Mouse (Mus musculus) neural tube, embryonic 14.5 days (tissue): ENCODE measurements around the gene Myo5a. TPM values are rescaled to one million over a fixed set of nuclear protein-coding genes. Genes with fewer than 3 reads are reported as not detected.
A peak's percentile ranks its signal among the peaks of the same experiment; 100 is the strongest.

ENCODE experiments used
- ATAC-seq: fragments of 200-750 bp; cut with Nextera tagmentation; 2 replicates; pipeline ENCODE4 v1.8.0; 2017; ENCODE audit warnings: low read depth, mild to moderate bottlenecking, moderate TSS enrichment, moderate library complexity
- H3K27ac ChIP-seq: fragments of 300-500 bp; sonication (generic); 2 replicates; pipeline ENCODE4 v1.5.1; 2014; ENCODE audit warnings: low read depth, mild to moderate bottlenecking, control low read depth, low read length, moderate library complexity, mixed read lengths
- H3K27me3 ChIP-seq: fragments of 300-500 bp; sonication (generic); 2 replicates; pipeline ENCODE4 v1.6.1; 2014; ENCODE audit warnings: low read length; ENCODE audit not compliant: control insufficient read depth, insufficient read depth
- H3K36me3 ChIP-seq: fragments of 300-500 bp; sonication (generic); 2 replicates; pipeline ENCODE4 v1.6.1; 2014; ENCODE audit warnings: low read length, mixed read lengths; ENCODE audit not compliant: control insufficient read depth, insufficient read depth
- H3K4me1 ChIP-seq: fragments of 300-500 bp; sonication (generic); 2 replicates; pipeline ENCODE4 v1.6.1; 2014; ENCODE audit warnings: low read length; ENCODE audit not compliant: control insufficient read depth, insufficient read depth
- H3K4me2 ChIP-seq: fragments of 300-500 bp; sonication (generic); 2 replicates; pipeline ENCODE4 v1.6.1; 2014; ENCODE audit warnings: mild to moderate bottlenecking, low read depth, low read length, control low read depth
- H3K4me3 ChIP-seq: fragments of 300-500 bp; sonication (generic); 2 replicates; pipeline ENCODE4 v1.5.1; 2014; ENCODE audit warnings: low read depth, low read length, control low read depth, mixed read lengths
- H3K9ac ChIP-seq: fragments of 300-500 bp; sonication (generic); replicated peaks from 2 replicates; pipeline ENCODE4 v1.6.1; 2014; ENCODE audit warnings: low read depth, mild to moderate bottlenecking, control low read depth, low read length, mixed read lengths
- H3K9me3 ChIP-seq: fragments of 300-500 bp; sonication (generic); 2 replicates; pipeline ENCODE4 v1.6.1; 2016; ENCODE audit warnings: low read length; ENCODE audit not compliant: control insufficient read depth
- WGBS: fragments of 180-500 bp; shearing (Covaris S2); extraction: QIAGEN DNeasy Blood & Tissue Kit; methylation state at CpG from one replicate; pipeline ENCODE4 v1.1.7; 2014; 5-methylcytosine and 5-hydroxymethylcytosine counted together
- polyA plus RNA-seq: library from polyadenylated mRNA; unstranded; fragments of >200 nt; fragmentation: Nextera tagmentation; extraction: Ambion mirVana; gene quantifications from 2 replicates; pipeline ENCODE4 v1.2.1, GENCODE M21; 2014

Myo5a gene
- polyA plus RNA-seq, 1 experiment from 2014 or later, result 60.0 TPM

- no peak overlapping the region for H3K4me3 ChIP-seq
- no peak overlapping the region for H3K27ac ChIP-seq
- no peak overlapping the region for H3K4me2 ChIP-seq
- H3K36me3 ChIP-seq, result no peaks in the 10 kb centered on the region
- H3K4me1 ChIP-seq, result peaks cover 15% of the 10 kb centered on the region
- no peak for ATAC-seq
- no peaks in the 10 kb centered on the region for H3K9me3 ChIP-seq
- H3K9ac ChIP-seq, result no peak overlapping the region
- H3K27me3 ChIP-seq, result no peaks in the 10 kb centered on the region
- WGBS, result 81% methylated on average over 4 of the region's 4 CpGs
Measured at GRCm38 (mm10) chr9:75258792-75259191, 188.0 kb downstream of the Myo5a start.

DNA sequence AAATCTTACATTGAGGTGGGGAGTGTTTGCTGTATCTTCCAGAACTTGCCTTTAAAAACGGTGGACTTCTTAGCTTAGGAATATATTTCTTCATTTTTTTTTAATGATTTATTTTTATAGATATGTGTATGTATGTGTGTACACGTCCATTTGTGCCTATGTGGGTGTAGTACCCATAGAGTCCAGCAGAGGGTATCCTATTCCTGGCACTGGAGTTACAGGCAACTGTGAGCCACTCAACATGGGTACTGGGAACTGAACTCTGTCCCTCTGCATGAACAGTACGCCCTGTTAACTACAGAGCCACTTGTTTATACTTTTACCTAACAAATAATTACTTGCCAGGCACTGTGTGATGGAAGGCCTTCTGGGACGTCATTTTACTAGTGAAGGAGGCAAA is 188.8 kb downstream of the Myo5a start:
- Histone ChIP-seq H3K27ac (no peak overlapping the region), H3K27me3 (no peaks in the 10 kb centered on the region), H3K4me3 (no peak overlapping the region), H3K4me1 (peaks cover 11% of the 10 kb centered on the region), H3K4me2 (no peak overlapping the region), H3K36me3 (no peaks in the 10 kb centered on the region), H3K9me3 (no peaks in the 10 kb centered on the region), H3K9ac (no peak overlapping the region)
- no peak for ATAC-seq
- 90% methylated on average over 4 of the region's 4 CpGs for WGBS

GRCm38 (mm10) chr9:75261332-75261872 is 190.6 kb downstream of the Myo5a start:
- Histone ChIP-seq H3K27ac (peak overlapping the region; percentile 77), H3K4me2 (no peak overlapping the region), H3K27me3 (no peaks in the 10 kb centered on the region), H3K4me1 (peaks cover 11% of the 10 kb centered on the region), H3K36me3 (no peaks in the 10 kb centered on the region), H3K4me3 (no peak overlapping the region), H3K9ac (no peak overlapping the region), H3K9me3 (no peaks in the 10 kb centered on the region)
- WGBS, result 1% methylated on average over 8 of the region's 8 CpGs
- peak; percentile 89 for ATAC-seq

- no peak overlapping the region for H3K4me3 ChIP-seq
- peaks cover 11% of the 10 kb centered on the region for H3K4me1 ChIP-seq
- ATAC-seq, result no peak
- no peak overlapping the region for H3K9ac ChIP-seq
- H3K36me3 ChIP-seq, result no peaks in the 10 kb centered on the region
- 79% methylated on average over 8 of the region's 8 CpGs for WGBS
- no peak overlapping the region; the same call in 1 of the 2 replicates for H3K27ac ChIP-seq
- no peaks in the 10 kb centered on the region for H3K27me3 ChIP-seq
- no peaks in the 10 kb centered on the region for H3K9me3 ChIP-seq
- no peak overlapping the region for H3K4me2 ChIP-seq
Measured at GRCm38 (mm10) chr9:75262235-75262826, 191.5 kb downstream of the Myo5a start.

DNA sequence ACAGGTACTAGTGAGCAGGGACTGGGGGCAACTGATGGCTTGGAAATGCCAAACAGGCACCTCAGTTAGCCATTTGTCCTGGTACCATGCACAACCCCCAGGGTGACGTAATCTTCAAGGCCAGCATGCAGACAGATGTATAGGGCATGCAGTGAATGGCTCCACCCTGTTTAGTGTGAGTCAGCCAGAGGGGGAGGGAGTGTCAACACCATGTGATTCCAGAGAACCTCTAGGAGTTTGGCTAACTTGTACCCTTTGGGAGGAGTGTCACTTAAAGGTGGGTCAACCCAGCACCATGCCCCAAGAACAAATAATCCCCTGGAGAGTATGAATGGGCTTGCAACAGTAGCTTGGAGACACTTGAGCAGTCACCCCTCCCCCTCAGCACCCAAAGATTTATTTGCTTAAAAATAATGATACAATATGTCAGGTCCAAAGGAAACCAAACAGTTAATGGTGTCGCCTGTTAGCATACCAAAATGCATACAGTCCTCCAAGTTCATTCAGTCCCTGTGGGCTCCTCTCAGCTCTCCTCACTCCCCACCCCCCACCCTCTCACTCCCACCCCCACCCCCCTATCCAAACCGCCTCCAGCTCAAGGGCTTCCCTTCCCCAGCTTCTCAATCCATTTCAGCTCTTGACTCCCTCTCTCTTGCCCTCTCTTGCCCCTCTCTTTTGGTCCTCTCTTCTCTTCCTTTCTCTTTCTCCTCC is 193.3 kb downstream of the Myo5a start:
- no peak overlapping the region for H3K27ac ChIP-seq
- no peak overlapping the region for H3K4me3 ChIP-seq
- H3K4me1 ChIP-seq, result peaks cover 11% of the 10 kb centered on the region
- no peaks in the 10 kb centered on the region for H3K27me3 ChIP-seq
- no peak for ATAC-seq
- no peak overlapping the region for H3K4me2 ChIP-seq
- H3K36me3 ChIP-seq, result no peaks in the 10 kb centered on the region
- H3K9me3 ChIP-seq, result no peaks in the 10 kb centered on the region
- WGBS, result 55% methylated on average over 3 of the region's 3 CpGs
- H3K9ac ChIP-seq, result no peak overlapping the region

DNA sequence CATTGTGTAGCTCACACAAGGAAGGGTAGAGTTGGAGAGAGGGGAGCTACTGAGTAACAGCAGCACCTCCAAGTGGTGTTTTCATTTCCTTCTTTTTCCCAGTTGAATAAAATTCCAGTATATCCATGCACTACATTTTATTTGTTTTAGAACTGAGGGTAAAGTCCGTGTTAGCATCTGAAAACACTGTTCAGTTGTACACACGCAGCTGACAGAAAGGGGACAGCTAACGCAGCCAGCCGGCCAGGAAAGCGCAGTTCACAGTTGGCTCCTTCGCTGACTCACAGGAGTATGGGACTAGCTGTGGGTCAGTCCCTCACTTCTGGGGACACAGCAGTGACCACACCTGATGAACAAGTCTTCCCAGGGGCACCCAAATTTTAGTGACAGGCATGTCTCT is 196.3 kb downstream of the Myo5a start:
- Histone ChIP-seq H3K4me2 (no peak overlapping the region), H3K27ac (no peak overlapping the region), H3K9ac (no peak overlapping the region), H3K4me1 (no peaks in the 10 kb centered on the region), H3K36me3 (no peaks in the 10 kb centered on the region), H3K9me3 (no peaks in the 10 kb centered on the region), H3K4me3 (no peak overlapping the region), H3K27me3 (no peaks in the 10 kb centered on the region)
- no peak for ATAC-seq
- WGBS, result 84% methylated on average over 6 of the region's 6 CpGs

GRCm38 (mm10) chr9:75270382-75270781 is 199.6 kb downstream of the Myo5a start:
- Histone ChIP-seq H3K4me1 (no peaks in the 10 kb centered on the region), H3K9ac (no peak overlapping the region), H3K27me3 (no peaks in the 10 kb centered on the region), H3K4me3 (no peak overlapping the region), H3K36me3 (no peaks in the 10 kb centered on the region), H3K4me2 (no peak overlapping the region), H3K9me3 (no peaks in the 10 kb centered on the region), H3K27ac (no peak overlapping the region)
- ATAC-seq, result no peak
- WGBS, result 70% methylated on average over 6 of the region's 6 CpGs

- H3K27ac ChIP-seq, result no peak overlapping the region
- 95% methylated on average over 8 of the region's 8 CpGs for WGBS
- no peaks in the 10 kb centered on the region for H3K27me3 ChIP-seq
- H3K36me3 ChIP-seq, result no peaks in the 10 kb centered on the region
- ATAC-seq, result no peak
- no peak overlapping the region for H3K9ac ChIP-seq
- no peaks in the 10 kb centered on the region for H3K4me1 ChIP-seq
- no peaks in the 10 kb centered on the region for H3K9me3 ChIP-seq
- H3K4me3 ChIP-seq, result no peak overlapping the region
- no peak overlapping the region for H3K4me2 ChIP-seq
Measured at GRCm38 (mm10) chr9:75271539-75271938, 200.7 kb downstream of the Myo5a start.
